Mouse (Mus musculus) layer of hippocampus, postnatal 36 days (tissue): Measurements from ENCODE around the gene Cflar. TPM values are rescaled to one million over a fixed set of nuclear protein-coding genes. Genes with fewer than 3 reads are reported as not detected.
"Not testable (repeated sequence)": the region's sequence is repeated elsewhere in the genome, so short reads cannot be mapped to it uniquely, and the experiment has no call there.

Experiments used
- DNase-seq, 2 experiments: peaks; one replicate each; pipeline ENCODE4 v3.0.0; 2022
- total RNA-seq, 2 experiments: library from RNA; stranded (reverse); gene quantifications; 2 replicates each; pipeline ENCODE4 v1.2.3; 2021

Cflar gene
- total RNA-seq, result 10 to 100 TPM; 38.3 to 38.9 TPM

DNA sequence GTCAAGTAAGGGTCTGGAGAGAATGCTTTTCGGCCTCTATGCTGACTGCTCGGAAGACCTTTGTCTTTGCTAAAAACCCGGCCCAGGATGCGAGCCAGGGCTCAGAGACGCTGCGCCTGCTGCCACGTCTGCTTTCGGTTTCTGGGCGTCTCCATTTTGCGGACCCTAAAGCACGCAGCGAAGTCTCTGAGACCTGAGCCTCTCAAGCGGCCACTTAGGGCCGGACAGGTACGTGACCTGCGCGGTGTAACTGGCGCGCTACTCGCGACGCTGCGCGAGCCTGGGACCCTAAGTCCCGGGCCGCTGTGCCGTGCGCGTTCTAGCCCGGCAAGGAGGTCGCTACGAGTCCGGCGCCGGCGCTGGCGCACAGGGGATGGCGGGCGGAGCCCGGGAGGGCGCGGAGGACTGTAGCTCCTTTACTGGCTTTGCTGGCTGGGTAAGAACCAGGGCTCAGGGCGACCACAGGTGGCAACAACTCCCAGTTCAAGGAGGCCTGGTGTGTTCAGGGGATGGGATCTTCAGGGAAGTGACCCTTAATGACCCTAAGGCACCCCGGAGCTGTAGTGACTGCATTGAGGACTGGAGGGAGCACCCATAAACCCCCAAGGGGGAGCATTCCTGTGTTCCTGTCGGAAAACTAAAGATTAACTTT is at the start of gene Cflar:
Gene Cflar, plus strand, starts transcription at position 144 of the 652 bp plus-strand sequence.
- peak; percentile 42 to 47 for DNase-seq

DNA sequence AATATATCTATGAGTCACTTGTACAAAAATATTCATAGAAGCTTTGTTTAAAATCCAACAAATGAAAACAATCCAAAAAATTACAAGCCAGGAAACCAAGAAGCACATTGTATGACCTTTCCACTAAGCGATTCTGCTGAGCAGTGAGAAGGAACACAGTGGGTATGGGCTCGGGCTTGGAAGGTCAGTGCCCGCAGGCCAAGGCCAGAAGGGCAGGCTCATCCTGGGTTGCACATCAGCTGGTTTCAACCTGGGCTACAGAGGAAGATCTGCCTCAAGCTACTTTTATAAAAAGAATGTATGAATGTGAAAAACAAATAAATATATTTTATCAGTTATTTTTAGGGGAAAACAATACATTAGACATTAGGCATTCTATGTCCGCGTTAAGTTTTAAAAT is 48.6 kb upstream of the Cflar start:
- DNase-seq, result not testable (repeated sequence)

GRCm38 (mm10) chr1:58663365-58663764 is 47.9 kb upstream of the Cflar start:
- not testable (repeated sequence) for DNase-seq

GRCm38 (mm10) chr1:58668191-58668590 is 43.1 kb upstream of the Cflar start:
- no peak for DNase-seq

DNA sequence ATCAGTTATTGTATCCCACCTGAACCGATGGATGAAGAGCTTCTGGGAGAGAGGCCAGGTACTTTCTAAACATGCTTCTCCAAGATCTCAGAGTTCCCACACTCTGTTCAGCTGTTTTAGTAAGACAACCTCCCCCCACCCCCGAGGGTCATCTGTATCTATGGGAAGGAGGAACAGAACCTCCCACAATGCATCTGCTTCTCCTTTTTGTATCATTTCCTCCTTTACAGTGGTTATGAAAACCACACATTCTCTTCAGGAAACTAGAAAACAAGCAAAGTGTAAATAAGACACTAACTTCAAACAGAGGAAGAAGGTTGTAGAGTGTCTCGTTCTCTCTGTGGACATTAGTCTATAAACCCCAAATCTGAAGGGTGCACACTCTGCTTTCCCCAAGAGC is 41.7 kb upstream of the Cflar start:
- not testable (repeated sequence) for DNase-seq

DNA sequence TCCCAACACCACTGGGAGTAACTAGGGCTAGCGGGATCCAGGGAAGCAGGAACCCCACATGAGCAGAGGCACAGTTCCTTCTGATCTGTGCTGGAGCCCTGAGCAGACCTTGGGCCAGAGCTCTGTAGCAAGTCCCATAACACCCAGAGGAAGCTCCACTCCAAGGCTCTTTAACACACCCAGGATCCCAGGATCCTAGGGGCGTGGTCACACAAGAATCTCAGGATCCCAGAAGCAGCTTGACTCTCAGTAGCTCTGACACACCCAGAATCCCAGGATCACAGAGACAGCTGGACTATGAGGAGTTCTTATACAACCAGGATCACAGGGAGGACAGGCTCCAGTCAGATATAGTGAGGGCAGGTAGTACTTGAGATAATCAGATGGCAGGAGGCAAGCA is 39.2 kb upstream of the Cflar start:
- DNase-seq, result no peak

- DNase-seq, result no peak
Observed at GRCm38 (mm10) chr1:58675011-58675410, 36.3 kb upstream of the Cflar start.

DNA sequence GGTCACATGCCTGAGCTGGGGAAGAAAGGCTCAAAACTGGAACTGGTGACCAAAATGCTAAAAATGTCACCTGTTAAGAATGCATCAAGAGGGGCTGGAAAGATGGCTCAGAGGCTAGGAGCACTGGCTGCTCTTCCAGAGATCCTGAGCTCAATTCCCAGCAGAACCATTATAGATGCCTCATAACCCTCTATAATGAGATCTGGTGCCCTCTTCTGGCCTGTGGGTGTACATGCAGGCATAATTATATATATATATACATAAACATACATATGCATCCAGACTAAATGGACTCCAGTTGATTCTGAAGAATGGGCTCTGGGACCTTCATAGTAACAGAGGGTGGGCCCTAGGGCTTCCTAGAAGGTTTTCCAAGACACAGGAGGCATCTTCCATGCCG is 33.7 kb upstream of the Cflar start:
- DNase-seq, result no peak

GRCm38 (mm10) chr1:58678412-58678811 is 32.9 kb upstream of the Cflar start:
- DNase-seq, result not testable (repeated sequence)

DNA sequence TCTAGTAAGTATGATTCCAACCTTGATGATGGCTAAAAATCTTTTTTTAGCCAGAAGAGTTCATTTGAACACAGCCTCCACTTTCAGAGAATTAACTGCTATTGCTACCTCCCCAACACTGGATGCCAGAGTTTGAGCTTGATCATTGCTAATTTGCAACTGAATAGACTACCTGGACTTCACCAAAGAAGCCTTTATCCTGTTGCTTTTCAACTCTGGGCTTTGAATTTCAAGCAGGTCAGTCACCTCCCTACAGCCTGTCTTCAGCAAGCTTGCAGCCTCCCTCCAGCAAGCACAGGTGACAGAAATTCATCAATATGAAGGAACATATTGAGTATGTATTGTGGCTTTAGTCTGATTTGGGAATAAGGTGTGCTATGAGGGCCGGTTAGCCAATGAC is 21.9 kb upstream of the Cflar start:
- DNase-seq, result no peak

GRCm38 (mm10) chr1:58690006-58690744 is 21.1 kb upstream of the Cflar start:
- DNase-seq, result no peak

- DNase-seq, result not testable (repeated sequence)
Observed at GRCm38 (mm10) chr1:58690834-58691488, 20.3 kb upstream of the Cflar start.

DNA sequence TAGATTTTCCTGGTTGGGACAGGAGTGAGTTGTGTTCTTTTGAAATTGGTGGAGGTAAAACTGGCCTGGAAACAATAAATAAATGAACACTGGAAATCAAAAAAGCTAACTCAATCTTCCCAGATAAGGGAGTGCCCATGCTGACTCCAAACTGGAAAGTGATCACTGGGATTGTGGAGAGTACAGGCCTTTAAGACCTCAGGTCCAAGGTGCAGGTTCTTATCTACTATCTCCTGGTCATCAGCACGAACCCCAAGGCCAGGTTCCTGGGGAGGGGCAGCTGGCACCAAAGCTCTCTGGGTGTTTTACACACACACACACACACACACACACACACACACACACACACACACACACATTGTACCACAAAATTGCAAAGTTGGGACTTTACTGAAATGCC is 19.6 kb upstream of the Cflar start:
- not testable (repeated sequence) for DNase-seq

- DNase-seq, result no peak
Observed at GRCm38 (mm10) chr1:58693696-58694095, 17.6 kb upstream of the Cflar start.

DNA sequence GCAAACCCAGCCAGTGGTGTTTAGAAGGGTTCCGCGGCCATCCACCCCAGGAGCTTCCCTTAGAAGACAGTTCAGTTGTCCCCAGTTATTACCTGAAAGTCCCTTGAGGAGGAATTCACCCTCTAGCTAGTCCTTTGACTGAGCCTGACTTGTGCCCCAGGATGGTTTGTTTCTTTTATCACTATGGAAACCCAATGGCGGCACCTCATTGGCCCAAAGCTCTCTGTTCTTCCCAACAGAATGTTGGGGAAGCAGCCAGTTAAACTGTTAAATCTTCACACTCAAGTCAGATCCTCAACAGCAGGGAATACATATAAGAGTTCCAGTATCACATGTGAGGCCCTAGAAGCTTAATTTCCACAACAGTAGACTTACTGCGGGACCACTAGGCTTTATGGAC is 15.5 kb upstream of the Cflar start, which contains the start of gene Als2cr12:
Gene Als2cr12, minus strand, starts transcription at position 180 of the 400 bp plus-strand sequence.
- DNase-seq, result not testable (repeated sequence)

GRCm38 (mm10) chr1:58697607-58698006 is 13.7 kb upstream of the Cflar start:
- peak; percentile 34 to 47 for DNase-seq

- no peak for DNase-seq
Observed at GRCm38 (mm10) chr1:58698781-58699180, 12.5 kb upstream of the Cflar start.

DNA sequence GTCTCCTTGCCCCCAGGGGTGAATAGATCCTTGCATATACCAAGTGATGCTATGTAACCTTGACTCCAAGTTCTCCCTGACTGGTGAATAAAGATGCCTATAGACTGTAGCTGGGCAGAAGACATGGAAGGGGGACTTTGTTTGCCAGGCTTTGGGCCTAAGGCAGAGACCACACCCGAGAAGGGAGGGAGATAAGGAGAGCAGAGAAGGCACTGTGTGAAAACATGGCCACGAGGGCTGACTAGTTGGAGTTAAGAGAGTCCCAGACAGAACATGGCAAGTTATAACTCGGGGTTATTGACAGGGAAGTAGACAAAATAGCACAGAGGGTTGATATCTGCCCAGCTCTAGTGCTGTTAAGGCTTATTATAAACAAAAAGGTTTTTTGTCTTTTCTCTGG is 11.3 kb upstream of the Cflar start:
- no peak for DNase-seq

GRCm38 (mm10) chr1:58700580-58701162 is 10.6 kb upstream of the Cflar start:
- not testable (repeated sequence) for DNase-seq

DNA sequence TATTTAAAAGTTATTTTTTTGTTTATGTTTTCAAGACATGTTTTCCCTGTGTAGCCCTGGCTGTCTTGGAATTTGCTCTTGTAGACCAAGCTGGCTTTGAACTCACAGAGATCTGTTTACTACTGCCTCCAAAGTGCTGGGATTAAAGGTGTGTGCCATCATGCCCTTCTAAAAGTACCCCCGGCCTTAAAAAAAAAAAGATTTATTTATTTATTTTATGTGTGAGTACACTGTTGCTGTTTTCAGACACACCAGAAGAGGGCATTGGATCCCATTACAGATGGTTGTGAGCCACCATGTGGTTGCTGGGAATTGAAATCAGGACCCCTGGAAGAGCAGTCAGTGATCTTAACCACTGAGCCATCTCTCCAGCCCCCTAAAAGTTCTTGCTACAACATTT is 1.3 kb upstream of the Cflar start:
- not testable (repeated sequence) for DNase-seq

DNA sequence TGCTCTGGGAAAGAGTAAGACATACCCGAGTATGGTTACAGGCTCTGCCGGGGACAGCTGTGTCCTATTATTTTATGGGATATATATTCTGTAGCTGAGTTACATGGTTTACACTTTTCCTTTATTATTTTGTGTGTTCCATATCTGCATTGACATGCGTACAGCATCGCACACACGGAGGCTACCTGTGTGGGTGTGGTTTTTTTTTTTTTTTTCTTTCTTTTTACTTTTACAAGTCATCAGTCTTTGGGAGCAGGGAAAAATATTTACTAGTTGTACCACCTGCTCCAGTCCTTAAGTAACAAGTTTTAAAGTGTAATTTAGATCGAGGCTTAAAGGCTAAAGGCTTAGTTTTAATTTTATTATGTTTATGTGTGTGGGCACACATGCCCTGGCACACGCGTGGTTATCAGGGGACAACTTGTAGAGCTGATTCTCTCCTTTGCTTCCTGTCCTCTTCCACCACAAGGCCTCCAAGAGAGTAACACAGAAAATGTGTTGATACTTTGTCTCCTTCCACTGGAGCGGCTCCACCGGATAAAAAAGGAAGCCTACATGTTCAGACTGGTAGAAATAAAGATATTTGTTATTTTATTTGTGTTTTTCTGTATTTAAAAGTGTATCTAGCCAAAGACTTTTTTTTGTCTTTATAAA is 470 bp upstream of the Cflar start:
- DNase-seq, result no peak
